Mouse (Mus musculus) gastrocnemius, postnatal 4 days (tissue): ENCODE measurements around the gene Atp8b5. TPM values are rescaled to one million over a fixed set of nuclear protein-coding genes. Genes with fewer than 3 reads are reported as not detected.

Source experiments
- DNase-seq, 2 experiments: peaks; one replicate each; pipeline ENCODE4 v3.0.0; 2021 to 2022; ENCODE audit warnings: low spot score in 2 of 2, mixed read lengths in 2 of 2
- long read RNA-seq, 2 experiments: library from polyadenylated mRNA; stranded (forward); transcript quantifications; one replicate each; pipeline ENCODE4 v2.0.0; 2021
- total RNA-seq, 2 experiments: library from RNA; stranded (reverse); gene quantifications; 2 replicates each; pipeline ENCODE4 v1.2.3; 2021

Atp8b5 gene
- total RNA-seq: under 1 TPM; 0.34 to 0.39 TPM
- long read RNA-seq, experiment 1, partial matches to known transcripts: 3 of 3 reads
- long read RNA-seq, experiment 1, other reads (novel, unspliced or antisense): 0 of 3 reads
- long read RNA-seq, experiment 2, partial matches to known transcripts: 0 of 1 reads
- long read RNA-seq, experiment 2, other reads (novel, unspliced or antisense): 1 of 1 reads

DNA sequence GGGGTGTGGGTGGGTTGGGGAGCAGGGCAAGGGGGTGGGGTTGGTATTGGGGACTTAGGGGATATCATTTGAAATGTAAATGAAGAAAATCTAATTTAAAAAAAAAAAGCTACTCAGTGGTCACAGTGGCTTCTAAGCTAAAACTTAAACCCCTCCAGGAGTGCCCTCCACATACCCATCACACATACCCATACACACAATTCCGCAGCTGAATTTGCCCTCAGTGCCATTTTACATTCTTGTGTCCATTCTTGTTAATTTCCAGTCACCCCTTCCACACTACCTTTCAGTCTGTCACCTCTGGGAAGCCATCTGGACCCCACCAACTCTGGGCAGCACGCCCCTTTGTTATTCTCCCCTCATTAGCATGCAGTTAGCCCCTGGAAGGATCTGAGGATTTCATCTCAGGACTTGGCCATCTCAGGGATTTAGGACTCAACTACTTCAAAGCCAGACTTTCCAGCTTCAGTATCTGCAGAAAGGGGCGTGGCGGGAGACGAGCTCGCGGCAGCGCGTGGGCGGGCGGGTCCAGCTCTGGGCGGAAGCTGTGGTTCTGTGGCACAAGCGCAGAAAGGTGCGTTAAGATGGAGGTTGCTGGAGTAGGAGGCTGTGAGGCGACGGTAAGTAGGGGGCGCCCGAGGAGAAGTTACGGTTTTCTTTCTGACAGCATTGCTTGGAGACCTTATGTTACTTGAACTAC, at the start of gene Atp8b5:
Gene Atp8b5, plus strand, starts transcription at position 537 of the 700 bp plus-strand sequence.
- peak; percentile 33 to 72 for DNase-seq

DNA sequence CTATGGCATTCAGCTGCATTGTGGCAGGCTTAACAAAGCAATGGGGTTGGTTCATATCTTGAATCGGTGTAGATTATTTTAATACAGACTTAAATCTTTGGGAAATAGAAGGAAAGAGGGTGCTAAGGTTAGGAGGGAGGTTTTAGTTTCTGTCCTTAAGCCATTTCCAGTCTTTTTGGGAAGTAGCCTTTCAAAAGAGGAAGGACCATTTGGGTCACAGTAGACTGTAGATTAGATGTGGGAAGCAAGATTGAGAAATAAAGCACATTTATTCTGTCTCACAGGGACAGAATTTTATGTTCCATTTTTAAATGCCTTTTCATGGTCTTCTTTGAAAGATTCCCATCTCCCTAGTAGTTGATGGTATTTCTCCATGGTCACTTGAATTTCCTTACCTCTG, 49.0 kb upstream of the Atp8b5 start:
- no peak for DNase-seq

DNA sequence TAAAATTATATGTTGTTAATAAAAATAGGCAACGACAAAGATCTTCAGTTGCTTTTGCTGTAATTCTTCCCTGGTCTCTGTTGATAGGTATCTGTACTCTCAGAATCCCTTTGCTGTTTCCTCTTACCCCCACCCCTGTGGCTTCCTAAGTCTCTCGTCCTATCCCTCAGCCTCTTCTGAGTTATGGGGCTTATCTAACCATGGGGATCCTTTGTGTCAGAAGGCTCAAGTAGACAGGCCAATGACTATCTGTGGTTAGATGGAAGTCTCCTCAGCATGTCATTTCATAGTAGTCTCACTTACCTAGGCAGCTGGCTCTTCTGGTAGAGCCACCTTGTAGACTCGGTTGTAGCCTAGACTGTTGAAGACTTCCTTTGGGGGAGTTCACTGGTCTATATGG, 35.1 kb upstream of the Atp8b5 start:
- no peak for DNase-seq

DNA sequence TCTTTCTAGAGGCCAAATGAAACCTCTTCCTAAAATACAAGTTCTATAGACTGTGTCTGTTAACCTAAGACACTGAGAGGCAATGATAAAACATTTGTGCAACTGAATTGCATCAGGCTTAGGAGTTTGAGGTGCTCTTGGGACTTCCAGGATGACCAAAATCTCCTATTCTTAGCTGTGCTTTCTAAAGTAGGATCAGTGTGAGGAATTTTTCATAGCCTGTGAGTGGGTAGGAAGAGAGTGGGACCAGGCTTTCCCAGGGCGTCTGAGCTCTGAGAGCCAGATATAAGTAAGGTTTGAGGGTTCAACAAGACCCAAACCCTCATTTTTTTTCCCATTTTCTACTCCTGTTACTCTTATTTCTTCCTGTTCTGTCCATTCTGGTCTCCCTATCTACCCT, 34.0 kb upstream of the Atp8b5 start:
- DNase-seq: no peak

DNA sequence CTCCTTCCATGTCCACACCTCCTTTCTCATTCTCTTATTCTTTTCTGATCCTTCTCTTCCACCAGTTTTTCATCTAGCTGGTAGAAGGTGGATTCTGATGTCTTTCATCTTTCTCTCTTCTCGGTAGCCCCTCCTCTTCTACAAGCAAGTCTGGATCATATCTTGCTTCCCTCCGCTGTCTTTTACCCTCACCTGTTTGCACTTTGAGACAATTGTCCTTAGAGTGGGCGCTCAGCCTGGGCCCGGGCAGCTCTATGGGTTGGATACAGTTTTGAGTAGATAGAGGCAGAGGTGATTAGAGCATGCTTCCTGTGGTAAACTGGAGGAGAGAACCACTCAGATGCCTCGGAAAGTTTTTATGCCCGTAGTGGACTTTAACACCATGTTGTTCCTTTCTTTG, 33.5 kb upstream of the Atp8b5 start:
- DNase-seq: no peak

DNA sequence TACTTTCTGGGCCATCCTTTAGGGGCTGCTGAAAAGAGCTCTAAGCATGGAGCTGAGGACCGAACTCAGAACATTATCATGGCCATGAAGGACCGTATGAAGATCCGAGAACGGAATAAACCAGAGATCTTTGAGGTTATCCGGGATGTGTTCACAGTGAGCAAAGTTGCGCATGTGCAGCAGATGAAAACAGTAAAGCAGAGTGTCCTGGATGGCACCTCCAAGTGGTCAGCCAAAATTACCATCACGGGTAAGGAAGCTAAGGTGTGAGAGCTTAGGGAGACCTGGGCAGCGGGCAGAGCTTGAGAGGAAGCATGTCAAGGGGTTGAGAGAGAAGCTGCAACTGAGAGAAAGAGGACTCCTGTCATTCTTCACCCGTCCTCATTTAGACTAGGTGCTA, 30.1 kb upstream of the Atp8b5 start:
- no peak for DNase-seq

DNA sequence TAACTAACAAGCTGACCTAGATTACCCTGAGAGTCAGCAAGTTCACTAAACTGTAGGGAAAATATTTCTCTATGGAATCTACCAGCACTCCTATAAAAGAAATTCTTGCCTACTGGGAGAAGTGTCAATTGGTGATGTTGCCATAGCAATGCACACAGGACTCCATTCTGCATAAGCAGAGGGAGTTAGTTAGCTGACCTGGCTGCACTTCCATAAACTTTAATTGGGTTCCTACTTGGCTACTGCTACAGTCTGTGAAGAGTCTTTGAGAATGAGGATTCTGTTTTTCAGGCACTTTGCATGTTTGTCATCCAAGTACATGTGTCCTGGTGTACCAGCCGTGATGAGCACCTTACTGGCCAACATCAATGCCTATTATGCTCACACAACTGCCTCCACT, 26.2 kb upstream of the Atp8b5 start:
- no peak for DNase-seq

DNA sequence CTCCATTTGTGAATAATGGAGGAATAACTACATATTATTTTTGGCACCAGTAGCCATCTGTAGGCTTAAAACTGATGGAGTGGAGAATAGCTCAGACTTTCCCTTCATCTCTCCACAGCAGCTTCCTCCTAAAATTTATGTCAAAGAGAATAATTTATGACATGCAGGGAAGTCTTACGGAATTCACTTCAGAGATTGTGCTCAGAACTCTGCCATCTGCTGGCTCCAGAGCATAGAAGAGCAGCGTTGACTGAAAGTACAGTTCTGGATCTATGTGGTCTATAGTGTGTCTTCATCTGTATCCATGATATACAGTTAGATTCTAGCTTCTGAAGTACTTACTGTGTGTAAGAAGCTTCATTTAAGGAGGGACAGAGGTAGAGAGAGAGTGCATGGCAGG, 22.9 kb upstream of the Atp8b5 start:
- DNase-seq: no peak

DNA sequence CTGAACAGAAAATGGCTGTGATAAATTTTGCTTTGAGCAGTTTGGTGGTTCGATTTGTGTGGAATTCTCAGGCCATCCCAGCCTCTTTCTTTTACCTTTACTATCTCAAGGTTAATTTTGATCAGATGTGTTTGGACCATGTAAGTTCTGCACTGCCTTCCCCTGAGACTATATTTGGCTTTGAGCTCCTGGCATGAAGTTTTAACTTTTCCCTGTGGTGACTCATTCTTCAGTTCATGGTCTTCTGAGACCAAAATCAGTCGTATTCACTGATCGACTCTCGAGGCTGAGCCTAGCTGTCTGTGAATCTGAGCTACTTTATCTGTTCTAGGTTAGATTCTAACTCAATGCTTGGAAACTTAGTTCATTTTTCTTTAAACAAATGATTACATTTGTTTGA, 21.2 kb upstream of the Atp8b5 start:
- no peak for DNase-seq

DNA sequence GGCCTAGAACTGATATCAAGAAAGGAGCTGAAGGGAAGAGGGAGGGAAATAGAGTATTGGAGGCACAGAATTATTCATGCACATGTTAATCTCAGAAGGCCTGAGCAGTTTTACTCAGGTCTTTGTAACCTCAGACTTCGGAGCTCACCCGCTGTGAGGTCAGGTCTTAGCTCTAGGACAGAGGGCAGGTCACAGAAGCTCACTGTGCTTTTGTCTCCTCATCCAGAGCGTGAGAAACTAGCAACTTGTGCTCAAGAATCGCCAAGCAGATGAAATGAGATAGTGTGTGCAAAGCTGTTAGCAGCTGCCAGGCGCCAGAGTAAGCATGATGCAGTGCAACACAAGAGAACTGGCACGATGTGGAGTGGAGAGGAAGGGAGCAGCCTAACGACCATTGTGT, 18.9 kb upstream of the Atp8b5 start:
- DNase-seq: no peak

DNA sequence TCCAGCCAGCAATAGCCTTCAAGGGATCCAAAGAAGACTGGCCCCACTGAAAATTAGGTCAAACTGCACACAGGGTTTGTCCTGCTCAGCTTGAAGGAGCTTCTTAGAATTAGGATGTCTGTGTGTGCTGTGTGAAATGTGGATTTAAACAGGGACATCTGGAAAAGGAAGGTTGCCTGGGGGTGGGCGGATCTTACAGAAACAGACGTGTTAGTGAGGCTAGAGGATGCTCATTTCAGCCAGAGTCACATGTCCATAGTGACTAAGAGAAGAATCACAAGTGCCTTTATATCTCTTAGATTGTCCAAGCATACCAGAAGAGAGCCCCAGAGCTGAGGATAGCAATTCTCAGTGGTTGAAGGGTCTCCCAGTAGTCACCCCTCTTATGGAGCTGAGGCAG, 18.1 kb upstream of the Atp8b5 start:
- no peak for DNase-seq

DNA sequence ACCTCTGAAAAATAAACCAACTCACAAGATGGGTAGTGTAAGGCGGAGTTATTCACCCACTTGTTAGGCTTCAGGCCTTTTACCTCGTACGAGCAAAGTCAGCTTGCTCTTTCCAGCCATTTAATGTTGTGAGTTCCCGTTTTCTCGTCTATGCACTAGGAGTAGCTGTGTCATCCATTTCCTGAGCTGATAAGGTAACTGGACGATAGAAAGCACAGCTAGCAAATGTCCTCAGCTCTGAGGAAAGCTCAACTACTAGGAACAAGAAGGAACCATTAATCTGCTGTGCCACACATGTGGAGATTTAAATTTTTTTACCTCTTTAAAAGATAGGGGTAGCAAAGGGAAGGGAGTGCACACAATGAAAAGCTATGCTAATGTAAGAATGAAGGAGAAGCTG, 15.7 kb upstream of the Atp8b5 start:
- DNase-seq: no peak

DNA sequence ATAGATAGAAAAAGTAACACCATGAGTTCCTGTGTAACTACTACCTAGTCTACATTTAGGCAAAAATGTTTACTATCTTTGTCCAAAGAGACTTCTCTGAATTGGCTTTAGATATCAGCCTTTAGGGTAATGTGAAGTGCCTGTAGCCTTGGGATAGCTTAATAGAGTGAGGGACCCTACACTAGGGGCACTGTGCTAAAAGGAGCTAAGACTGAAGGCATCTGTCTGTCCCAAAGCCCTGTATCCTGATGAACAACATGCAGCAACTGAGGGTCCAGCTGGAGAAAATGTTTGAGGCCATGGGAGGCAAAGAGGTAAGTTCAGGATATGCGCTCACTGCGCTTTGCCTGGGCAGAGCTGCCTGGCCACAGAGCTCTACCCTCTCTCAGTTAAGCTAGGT, 9.9 kb upstream of the Atp8b5 start:
- no peak for DNase-seq

DNA sequence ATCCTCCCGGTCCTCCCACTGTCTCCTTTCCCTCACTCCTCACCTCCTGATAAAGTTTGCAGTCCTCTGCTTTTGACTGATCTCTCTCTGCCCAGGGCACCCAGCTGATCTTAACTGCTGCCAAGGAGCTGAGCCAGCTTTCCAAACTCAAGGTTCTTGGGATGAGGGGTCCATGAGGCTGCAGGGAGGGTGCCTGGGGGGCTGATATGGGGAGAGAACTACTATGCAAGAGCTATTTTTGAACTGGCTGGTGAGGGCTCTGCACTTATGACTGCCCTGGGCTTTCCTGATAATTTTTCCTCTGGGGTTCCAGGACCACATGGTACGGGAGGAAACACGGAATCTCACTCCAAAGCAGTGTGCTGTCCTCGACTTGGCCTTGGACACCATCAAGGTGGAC, 8.4 kb upstream of the Atp8b5 start:
- DNase-seq: no peak

DNA sequence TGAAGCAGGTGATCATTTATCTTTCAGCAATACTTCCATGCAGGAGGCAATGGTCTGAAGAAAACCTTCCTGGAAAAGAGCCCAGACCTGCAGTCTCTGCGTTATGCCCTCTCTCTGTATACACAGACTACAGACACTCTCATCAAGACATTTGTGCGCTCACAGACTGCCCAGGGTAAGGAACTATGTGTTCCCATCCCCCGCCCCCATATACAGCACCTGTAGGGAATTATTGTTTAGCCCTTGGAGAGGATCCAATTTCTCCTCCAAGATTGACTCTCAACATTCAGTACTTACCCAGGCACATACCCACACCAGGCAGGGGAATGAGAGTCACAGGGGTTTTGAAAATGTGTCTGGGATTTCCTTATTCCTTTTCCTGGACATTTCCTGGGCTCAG, 7.5 kb upstream of the Atp8b5 start:
- no peak for DNase-seq

DNA sequence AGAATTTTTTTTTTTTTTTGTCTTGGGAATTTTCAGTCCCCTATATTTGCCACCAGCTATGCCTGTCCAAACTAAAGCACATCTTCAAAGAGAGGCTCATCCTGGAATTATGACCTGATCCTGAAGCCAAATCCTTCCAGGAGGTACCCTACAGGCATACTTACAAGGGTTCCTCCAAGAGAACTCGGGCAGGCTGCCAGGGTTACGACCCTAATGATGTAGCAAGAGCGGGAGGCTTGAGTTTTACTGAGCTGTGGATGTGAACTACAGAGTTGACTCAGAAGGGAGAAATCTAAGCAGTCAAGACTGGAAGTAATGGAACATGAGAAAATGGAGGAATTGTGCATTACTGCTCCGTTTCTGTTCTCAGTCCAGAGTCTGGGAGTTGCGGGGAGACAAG, 6.9 kb upstream of the Atp8b5 start:
- DNase-seq: peak in 1 of 2 experiments; percentile 24

DNA sequence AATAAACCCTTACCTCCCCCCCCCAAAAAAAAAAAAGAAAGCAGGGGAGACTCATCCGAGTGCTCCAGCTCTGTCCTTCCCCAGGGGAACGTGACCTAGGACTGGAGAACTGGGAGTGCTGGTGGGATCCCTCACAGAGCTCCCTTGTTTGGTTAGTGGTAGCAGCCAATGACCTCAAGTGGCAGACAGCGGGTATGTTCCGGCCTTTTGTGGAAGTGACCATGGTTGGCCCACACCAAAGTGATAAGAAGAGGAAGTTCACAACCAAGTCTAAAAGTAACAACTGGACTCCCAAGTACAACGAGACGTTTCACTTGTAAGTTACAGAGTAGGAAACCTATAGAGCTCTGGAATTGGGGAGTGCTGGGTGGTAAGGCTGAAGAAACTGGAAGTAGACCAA, 4.1 kb upstream of the Atp8b5 start:
- DNase-seq: no peak

DNA sequence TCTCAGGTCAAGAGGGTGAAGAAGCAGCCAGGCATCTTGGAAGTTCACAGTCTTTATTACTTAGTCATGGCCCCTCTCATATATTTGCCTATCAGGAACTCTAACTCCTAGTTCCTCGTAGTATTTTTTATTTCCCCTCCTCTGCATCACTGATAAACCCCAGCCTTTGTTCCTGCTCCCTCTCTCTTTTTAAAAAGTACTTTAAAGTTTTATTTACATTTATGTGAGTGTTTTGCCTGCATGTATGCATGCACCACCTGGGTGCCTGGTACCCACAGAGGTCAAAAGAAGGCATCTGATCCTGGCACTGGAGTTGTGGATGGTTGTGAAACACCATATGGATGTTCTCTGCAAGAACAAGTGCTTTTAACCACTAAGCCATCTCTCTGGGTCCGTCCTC, 813 bp upstream of the Atp8b5 start:
- no peak for DNase-seq

DNA sequence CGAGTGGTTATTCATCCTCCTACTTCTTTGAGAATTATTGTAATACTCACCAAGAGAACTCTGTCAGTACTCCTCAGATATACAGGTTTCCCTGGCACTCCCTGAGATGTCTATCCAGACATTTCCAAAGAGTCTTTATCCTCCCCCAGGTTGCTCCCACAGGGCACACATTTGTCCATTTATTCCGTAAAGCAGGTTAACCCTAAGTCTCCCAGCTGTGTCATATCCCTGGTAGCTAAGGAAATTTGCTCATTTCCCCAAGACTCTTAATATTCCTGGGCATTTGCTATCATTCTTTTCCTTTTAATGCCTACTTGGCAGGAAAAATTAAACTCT, 332 bp downstream of the Atp8b5 start:
- no peak for DNase-seq

DNA sequence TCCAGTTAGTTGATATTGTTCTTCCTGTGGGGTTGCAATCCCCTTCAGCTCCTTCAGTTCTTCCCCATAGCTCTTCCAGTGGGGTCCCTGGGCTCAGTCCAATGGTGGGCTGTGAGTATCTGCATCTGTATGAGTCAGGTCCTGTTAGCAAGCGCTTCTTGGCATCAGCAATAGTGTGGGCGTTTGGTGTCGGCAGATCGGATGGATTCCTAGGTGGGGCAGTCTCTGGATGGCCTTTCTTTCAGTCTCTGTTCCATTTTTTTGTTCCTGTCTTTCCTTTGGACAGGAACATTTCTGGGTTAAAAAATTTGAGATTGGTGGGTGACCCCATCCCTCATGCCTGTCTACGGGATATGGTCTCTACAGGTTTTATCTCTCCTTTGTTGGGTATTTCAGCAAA, 18.5 kb downstream of the Atp8b5 start:
- no peak for DNase-seq

DNA sequence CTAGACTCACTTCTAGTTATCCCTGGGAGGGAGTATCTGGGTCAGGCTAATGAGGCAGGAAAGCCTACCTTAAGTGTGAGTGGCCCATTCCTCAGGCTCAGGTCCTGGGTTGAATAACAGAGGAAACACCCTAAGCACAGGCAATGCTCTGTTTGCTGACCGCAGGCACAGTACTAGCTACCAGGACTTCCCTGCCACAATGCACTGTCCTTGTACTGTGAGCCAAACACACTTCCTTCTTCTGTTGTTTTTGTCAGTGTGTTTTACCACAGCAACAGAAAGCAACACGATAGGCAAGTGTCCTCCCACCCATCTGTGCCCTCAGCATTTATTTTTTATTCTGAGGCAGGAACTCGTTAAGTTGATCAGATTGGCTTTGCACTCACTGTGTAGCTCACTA, 20.3 kb downstream of the Atp8b5 start:
- no peak for DNase-seq

DNA sequence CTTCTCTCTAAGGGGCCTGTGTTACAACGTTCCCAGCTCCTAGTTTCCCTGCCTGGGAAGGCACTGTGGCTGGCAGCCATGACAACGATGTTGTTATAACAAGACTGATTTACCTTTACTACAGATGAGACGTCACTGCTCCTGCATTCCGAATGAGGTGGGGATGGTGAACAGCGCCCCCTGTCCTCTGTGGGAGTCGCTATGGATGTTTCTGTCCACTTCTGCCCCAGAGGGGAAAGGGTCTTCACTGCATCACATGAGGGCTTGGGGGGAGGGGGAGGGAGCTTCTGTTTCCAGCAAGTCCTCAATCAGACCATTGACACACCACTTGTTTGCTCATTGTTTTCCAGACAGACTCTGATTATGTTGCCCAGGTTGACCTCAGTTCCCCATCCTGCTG, 27.0 kb downstream of the Atp8b5 start:
- no peak for DNase-seq

DNA sequence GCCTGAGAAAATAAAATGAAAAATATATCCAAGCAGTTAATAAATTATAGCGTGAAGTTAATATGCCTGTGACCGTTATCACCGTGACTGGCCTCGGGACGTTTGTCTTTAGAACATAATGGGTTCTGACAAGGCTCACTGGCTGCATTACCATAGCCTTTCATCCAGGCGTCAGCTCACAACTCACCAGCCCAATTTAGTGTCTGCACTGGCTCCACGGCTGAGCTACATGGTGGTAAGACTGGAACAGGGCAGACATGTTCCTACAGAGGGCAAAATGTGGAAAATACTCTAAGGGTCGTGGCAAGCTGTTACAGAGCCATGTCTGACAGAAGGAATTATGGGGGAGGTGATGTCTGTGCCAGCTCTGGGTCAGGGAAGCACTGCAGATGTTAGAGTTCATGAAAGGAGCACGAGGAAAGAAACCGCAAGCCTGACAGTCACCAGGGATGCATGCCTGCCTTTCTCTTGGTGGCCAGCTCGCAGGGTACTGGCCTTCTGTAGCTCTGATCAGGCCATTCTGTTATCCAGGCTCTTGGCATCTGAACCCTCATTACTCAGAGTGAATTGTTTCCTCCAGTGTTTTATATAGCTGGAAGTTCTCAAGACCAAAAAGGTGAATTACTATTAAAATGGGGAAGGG, 42.9 kb downstream of the Atp8b5 start:
- DNase-seq: no peak
